Mouse (Mus musculus): ENCODE measurements at regions not wholly inside any gene's neighbourhood (a gene's known extent, or its start where the extent isn't known, plus 50 kb on each side); places are given as distances from the start of the nearest gene placed in this dataset.

DNA sequence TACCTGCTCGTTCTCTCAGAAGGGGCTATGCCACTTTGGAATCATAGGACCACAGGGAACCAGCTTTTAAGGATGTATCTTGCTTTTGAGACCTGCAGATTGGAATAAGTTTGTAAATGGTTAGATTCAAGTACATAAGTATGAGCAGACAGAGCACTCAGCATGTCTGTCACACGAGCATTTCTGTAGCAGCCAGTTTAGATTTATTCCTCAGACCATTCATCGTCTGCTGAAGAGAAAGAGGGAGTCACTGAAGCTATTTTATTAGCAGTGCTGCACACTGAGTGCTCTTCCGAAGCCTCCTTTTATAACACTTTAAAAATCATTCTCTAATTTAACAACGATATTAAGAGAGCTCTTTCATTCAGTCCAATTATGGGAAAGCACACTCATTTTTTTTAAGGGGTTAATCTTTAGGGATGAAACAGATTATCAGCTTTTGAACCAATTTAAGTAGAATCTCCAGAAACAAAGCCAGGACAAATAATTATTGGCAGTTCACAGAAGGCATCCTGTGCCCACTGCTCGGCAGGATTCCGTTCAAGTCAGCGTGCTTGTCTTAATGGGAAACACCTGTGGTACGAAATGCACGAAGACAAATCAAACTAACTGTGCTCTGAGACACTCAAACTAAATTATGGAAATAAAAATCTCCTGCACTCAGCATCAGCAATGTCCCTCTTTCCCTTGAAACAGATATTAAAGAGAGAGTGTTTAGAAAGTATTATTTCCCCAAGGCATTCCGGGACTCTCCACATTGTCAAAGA, 846.3 kb upstream of the Adgrl2 start:
- TF ChIP-seq POLR2A (IDR thresholded peaks at IDR 0.05; ENCODE audit: extremely low read depth, insufficient read depth, low read length) (no peak), CTCF (IDR thresholded peaks at IDR 0.05; ENCODE audit: extremely low read depth, insufficient read depth, low read length) (no peak)

Data from cortical plate, adult 2 months (tissue).